Mouse (Mus musculus) lung, embryonic 14.5 days (tissue): ENCODE measurements around the gene Atf6b. TPM values are rescaled to one million over a fixed set of nuclear protein-coding genes. Genes with fewer than 3 reads are reported as not detected.

ENCODE experiments used
- ATAC-seq: fragments of 200-750 bp; cut with Nextera tagmentation; 2 replicates; pipeline ENCODE4 v1.8.0; 2017; ENCODE audit warnings: mild to moderate bottlenecking, moderate TSS enrichment, moderate library complexity; ENCODE audit not compliant: insufficient read depth
- DNase-seq: peaks from one replicate; pipeline ENCODE4 v3.0.0-alpha.2; 2015
- H3K27ac ChIP-seq: fragments of 300-500 bp; sonication (generic); 2 replicates; pipeline ENCODE4 v1.5.1; 2014; ENCODE audit warnings: low read depth, mild to moderate bottlenecking, moderate library complexity
- H3K27me3 ChIP-seq: fragments of 300-500 bp; sonication (generic); 2 replicates; pipeline ENCODE4 v1.6.1; 2014; ENCODE audit warnings: low read length, control low read depth; ENCODE audit not compliant: insufficient read depth
- H3K36me3 ChIP-seq: fragments of 300-500 bp; sonication (generic); 2 replicates; pipeline ENCODE4 v1.6.1; 2014; ENCODE audit warnings: control low read depth; ENCODE audit not compliant: insufficient read depth
- H3K4me1 ChIP-seq: fragments of 300-500 bp; sonication (generic); 2 replicates; pipeline ENCODE4 v1.6.1; 2014; ENCODE audit warnings: antibody characterized with exemption, control low read depth; ENCODE audit not compliant: insufficient read depth
- H3K4me2 ChIP-seq: fragments of 300-500 bp; sonication (generic); 2 replicates; pipeline ENCODE4 v1.6.1; 2014; ENCODE audit warnings: mild to moderate bottlenecking
- H3K4me3 ChIP-seq: fragments of 300-500 bp; sonication (generic); 2 replicates; pipeline ENCODE4 v1.5.1; 2014; ENCODE audit warnings: low read depth, low read length
- H3K9ac ChIP-seq: fragments of 300-500 bp; sonication (generic); 2 replicates; pipeline ENCODE4 v1.6.1; 2014
- H3K9me3 ChIP-seq: fragments of 300-500 bp; sonication (generic); 2 replicates; pipeline ENCODE4 v1.6.1; 2016; ENCODE audit warnings: low read depth, low read length, control low read depth
- CTCF ChIP-seq: IDR thresholded peaks from 2 replicates; pipeline ENCODE4 v1.5.1; 2016; ENCODE audit warnings: antibody characterized with exemption, low read depth
- WGBS: fragments of 180-500 bp; shearing (Covaris S2); extraction: QIAGEN DNeasy Blood & Tissue Kit; methylation state at CpG from one replicate; pipeline ENCODE4 v1.1.7; 2014; 5-methylcytosine and 5-hydroxymethylcytosine counted together
- polyA plus RNA-seq: library from polyadenylated mRNA; unstranded; fragments of >200 nt; fragmentation: Nextera tagmentation; extraction: Ambion mirVana; gene quantifications from 2 replicates; pipeline ENCODE4 v1.2.1, GENCODE M21; 2014

Atf6b gene
- polyA plus RNA-seq, 1 experiment from 2014 or later = 74.8 TPM

GRCm38 (mm10) chr17:34648141-34648890, 1.4 kb downstream of the Atf6b start:
- peak overlapping the region; percentile 91 for H3K4me3 ChIP-seq
- H3K9ac ChIP-seq = peak overlapping the region; percentile 78; the same call in 1 of the 2 replicates
- no peak for ATAC-seq
- WGBS = 76% methylated on average over 16 of the region's 16 CpGs
- H3K9me3 ChIP-seq = no peaks in the 10 kb centered on the region
- TF ChIP-seq CTCF = no peak
- no peak overlapping the region for H3K27ac ChIP-seq
- H3K4me2 ChIP-seq = peak overlapping the region; percentile 88
- H3K4me1 ChIP-seq = peaks cover 10% of the 10 kb centered on the region
- DNase-seq = no peak
- H3K36me3 ChIP-seq = peaks cover 52% of the 10 kb centered on the region
- no peaks in the 10 kb centered on the region for H3K27me3 ChIP-seq

DNA sequence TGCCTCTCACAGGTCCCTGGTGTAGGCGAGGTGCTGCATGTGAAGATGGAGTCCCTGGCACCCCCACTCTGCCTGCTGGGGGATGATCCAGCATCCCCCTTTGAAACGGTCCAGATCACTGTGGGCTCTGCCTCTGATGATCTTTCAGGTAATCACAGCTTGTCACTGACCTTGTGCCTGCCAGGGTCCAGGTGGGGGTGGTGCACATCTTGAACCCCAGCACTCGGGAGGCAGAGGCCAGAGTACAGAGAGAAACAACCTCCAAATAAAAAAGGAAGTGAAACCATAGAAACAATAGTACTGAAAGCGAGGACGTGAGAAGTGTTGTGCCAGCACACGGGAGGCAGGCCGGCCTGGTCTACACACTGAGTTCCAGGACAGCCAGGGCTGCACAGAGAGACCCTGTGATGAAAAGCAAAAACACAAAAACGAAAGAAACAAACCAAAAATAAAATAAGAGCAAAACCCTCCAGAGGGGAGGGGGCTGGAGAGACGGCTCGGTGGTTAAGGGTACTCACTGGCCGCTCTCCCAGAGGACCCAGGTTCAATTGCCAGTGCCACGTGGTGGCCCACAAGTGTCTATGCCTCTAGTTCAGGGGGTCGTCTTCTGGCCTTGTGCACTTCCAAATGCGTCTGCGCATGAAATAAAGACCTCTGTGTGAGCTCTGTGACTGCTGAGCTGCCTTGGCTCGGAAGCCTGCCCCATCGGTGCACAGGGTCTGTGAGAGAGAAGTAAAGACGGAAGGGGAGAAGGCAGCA, 2.3 kb downstream of the Atf6b start:
- no peak for ATAC-seq
- H3K9me3 ChIP-seq = no peaks in the 10 kb centered on the region
- no peaks in the 10 kb centered on the region for H3K27me3 ChIP-seq
- no peak for DNase-seq
- peaks cover 57% of the 10 kb centered on the region for H3K36me3 ChIP-seq
- 86% methylated on average over 18 of the region's 18 CpGs for WGBS
- no peak overlapping the region for H3K4me3 ChIP-seq
- no peak overlapping the region for H3K27ac ChIP-seq
- no peak overlapping the region; the same call in 1 of the 2 replicates for H3K9ac ChIP-seq
- H3K4me2 ChIP-seq = no peak overlapping the region
- peaks cover 10% of the 10 kb centered on the region for H3K4me1 ChIP-seq
- TF ChIP-seq CTCF = no peak

GRCm38 (mm10) chr17:34650781-34651180, 3.8 kb downstream of the Atf6b start:
- TF ChIP-seq CTCF = no peak
- Histone ChIP-seq H3K9ac (no peak overlapping the region), H3K27me3 (no peaks in the 10 kb centered on the region), H3K4me3 (no peak overlapping the region), H3K4me2 (no peak overlapping the region), H3K4me1 (peaks cover 15% of the 10 kb centered on the region; the same call in 1 of the 2 replicates), H3K27ac (no peak overlapping the region), H3K36me3 (peaks cover 56% of the 10 kb centered on the region), H3K9me3 (no peaks in the 10 kb centered on the region)
- ATAC-seq (no peak), DNase-seq (no peak)
- whole genome bisulfite sequencing = 87% methylated on average over 14 of the region's 14 CpGs

DNA sequence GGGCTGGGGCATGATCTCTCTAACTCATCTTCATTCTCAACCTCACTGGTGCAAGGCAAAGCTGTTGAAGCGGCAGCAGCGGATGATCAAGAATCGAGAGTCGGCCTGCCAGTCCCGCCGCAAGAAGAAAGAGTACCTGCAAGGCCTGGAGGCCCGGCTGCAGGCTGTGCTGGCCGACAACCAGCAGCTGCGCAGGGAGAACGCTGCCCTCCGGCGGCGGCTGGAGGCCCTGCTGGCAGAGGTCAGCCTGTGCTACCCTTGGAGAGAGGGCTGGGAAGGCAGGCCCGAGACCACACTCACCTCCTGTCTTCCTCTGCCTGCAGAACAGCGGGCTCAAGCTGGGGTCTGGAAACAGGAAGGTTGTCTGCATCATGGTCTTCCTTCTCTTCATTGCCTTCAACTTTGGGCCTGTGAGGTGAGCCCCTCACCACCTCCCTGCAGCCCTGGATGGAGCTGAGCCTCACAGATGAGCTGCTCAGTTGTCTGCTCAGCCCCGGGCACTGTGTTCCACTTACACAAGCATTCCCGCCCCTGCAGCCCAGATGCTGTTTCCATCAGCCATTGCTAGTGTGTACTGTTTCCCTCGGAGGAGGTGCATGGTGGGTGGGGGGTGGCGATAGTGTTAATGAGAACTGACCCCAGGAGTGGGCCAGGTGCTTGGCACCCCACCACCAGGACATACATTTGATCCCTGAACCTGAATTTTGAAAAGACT, 4.7 kb downstream of the Atf6b start:
- Histone ChIP-seq H3K27ac (no peak overlapping the region), H3K4me1 (peaks cover 16% of the 10 kb centered on the region; the same call in 1 of the 2 replicates), H3K4me2 (no peak overlapping the region), H3K9ac (no peak overlapping the region), H3K4me3 (no peak overlapping the region), H3K9me3 (no peaks in the 10 kb centered on the region), H3K36me3 (peaks cover 53% of the 10 kb centered on the region), H3K27me3 (no peaks in the 10 kb centered on the region)
- DNase-seq (peak; percentile 55), ATAC-seq (no peak)
- 41% methylated on average over 19 of the region's 19 CpGs for WGBS
- TF ChIP-seq CTCF = peak; percentile 65

DNA sequence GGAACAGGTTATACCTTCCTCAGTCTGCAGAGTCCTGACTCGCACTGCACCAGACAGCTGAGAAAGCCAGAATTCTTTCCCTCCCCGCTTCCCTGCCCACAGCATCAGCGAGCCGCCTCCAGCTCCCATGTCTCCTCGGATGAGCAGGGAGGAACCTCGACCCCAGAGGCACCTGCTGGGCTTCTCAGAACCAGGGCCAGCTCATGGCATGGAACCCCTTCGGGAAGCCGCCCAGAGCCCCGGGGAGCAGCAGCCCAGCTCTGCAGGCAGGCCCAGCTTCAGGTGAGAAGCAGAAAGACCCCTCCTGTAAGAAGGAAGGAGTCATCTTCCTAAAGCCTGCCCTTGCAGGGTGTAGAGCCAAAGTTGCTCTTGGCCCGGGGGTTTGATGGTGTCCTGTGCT, 5.6 kb downstream of the Atf6b start:
- H3K36me3 ChIP-seq = peaks cover 53% of the 10 kb centered on the region
- H3K27ac ChIP-seq = no peak overlapping the region
- no peak overlapping the region for H3K4me2 ChIP-seq
- H3K4me1 ChIP-seq = peaks cover 16% of the 10 kb centered on the region; the same call in 1 of the 2 replicates
- H3K9ac ChIP-seq = no peak overlapping the region
- DNase-seq (no peak), ATAC-seq (no peak)
- WGBS = 81% methylated on average over 10 of the region's 10 CpGs
- H3K4me3 ChIP-seq = no peak overlapping the region
- no peaks in the 10 kb centered on the region for H3K9me3 ChIP-seq
- no peaks in the 10 kb centered on the region for H3K27me3 ChIP-seq
- TF ChIP-seq CTCF = no peak

- no peaks in the 10 kb centered on the region for H3K27me3 ChIP-seq
- no peak overlapping the region for H3K4me2 ChIP-seq
- H3K27ac ChIP-seq = no peak overlapping the region
- no peak overlapping the region for H3K9ac ChIP-seq
- H3K36me3 ChIP-seq = peaks cover 53% of the 10 kb centered on the region
- WGBS = 89% methylated on average over 8 of the region's 8 CpGs
- no peak for ATAC-seq
- TF ChIP-seq CTCF = no peak
- no peak overlapping the region for H3K4me3 ChIP-seq
- DNase-seq = no peak
- no peaks in the 10 kb centered on the region for H3K9me3 ChIP-seq
- peaks cover 12% of the 10 kb centered on the region; the same call in 1 of the 2 replicates for H3K4me1 ChIP-seq
These were observed 6.0 kb downstream of the Atf6b start for GRCm38 (mm10) chr17:34652985-34653384.

DNA sequence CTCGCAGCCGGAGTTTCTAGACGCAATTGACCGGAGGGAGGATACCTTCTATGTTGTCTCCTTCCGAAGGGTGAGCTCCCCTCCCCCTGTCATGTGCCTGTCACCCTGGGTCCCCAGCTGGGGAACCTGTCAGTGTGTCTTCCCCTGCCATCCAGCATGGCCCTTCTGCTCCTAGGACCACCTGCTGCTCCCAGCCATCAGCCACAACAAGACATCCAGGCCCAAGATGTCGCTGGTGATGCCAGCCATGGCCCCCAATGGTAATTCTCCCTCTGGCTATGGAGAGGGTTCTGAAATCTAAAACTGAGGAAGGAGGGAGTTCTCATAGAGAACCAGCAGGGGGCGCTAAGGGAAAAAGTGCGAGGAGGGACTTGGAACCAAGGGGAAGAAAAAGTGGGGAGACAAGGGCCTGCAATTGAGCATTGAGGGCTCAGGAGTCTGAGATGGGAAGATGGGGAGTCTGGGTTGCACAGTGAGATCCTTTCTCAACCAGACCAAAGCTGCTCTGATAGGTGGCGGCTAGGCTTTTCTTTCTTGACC, 6.9 kb downstream of the Atf6b start:
- Histone ChIP-seq H3K27me3 (no peaks in the 10 kb centered on the region), H3K9me3 (no peaks in the 10 kb centered on the region), H3K4me1 (peaks cover 9% of the 10 kb centered on the region; the same call in 1 of the 2 replicates), H3K4me2 (no peak overlapping the region), H3K27ac (no peak overlapping the region), H3K4me3 (no peak overlapping the region), H3K36me3 (peaks cover 47% of the 10 kb centered on the region), H3K9ac (no peak overlapping the region)
- DNase-seq (peak; percentile 77), ATAC-seq (no peak)
- TF ChIP-seq CTCF = peak; percentile 85
- 68% methylated on average over 9 of the region's 9 CpGs for WGBS
